Mouse (Mus musculus) adrenal gland, postnatal 36 days (tissue): ENCODE data around the gene Mef2d. TPM values are rescaled to one million over a fixed set of nuclear protein-coding genes. Genes with fewer than 3 reads are reported as not detected.
A peak's percentile ranks its signal among the peaks of the same experiment; 100 is the strongest.

ENCODE experiments used
- DNase-seq, 2 experiments: peaks; one replicate each; pipeline ENCODE4 v3.0.0; 2021; ENCODE audit warnings: mixed read lengths in 1 of 2
- total RNA-seq, 2 experiments: library from RNA; stranded (reverse); gene quantifications; 2 replicates each; pipeline ENCODE4 v1.2.3; 2021

The Mef2d gene
- total RNA-seq, 2 experiments from 2014 or later = 85.1 to 99.4 TPM

DNA sequence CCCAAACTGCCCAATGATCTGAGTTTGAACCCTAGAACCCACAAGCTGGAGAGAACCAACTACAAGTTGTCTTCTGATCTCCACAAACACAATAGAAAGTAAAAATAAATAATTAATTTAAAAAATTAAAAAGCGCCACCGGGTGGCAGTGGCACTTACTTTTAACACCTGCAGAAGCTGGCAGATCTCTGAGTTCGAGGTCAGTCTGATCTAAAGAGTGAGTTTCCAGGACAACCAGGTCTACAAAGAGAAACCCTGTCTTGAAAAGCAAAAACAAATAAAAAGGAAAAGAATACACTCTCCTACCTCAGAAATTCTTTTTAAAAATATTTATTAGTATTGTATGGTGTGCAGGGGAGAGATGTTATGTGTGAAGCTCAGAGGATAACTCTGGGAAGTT, 4.4 kb upstream of the Mef2d start:
- DNase-seq = no peak

- DNase-seq = peak; percentile 96
Observed at GRCm38 (mm10) chr3:88138336-88139242, 3.6 kb upstream of the Mef2d start.

GRCm38 (mm10) chr3:88139243-88140177, 2.7 kb upstream of the Mef2d start:
- no peak for DNase-seq

GRCm38 (mm10) chr3:88140178-88140902, 1.8 kb upstream of the Mef2d start:
- DNase-seq = no peak

DNA sequence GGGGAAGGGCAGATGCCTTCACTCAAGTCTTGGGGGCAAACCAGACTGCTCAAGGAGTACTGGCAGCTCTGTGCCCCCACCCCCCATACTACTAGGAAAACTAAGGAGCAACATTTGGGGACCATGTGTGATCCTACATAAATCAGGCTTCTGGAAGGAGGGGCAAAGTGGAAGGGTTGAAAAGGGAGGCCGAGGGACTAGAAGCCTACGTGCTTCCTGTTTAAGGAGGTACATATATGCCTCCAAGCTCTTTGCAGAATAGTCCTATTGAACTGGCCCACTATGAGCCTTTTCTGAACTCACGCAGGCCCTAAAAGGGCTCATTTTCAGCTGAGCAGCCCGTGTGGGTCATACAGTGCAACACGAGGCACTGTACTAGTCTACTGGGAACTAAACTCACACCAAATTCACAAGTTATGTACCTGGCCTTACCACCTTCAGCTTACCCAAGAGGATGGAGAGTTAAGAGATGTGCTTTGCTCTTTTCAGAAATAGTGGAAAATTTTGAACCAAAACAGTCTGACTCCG, 1.2 kb upstream of the Mef2d start:
- no peak for DNase-seq

GRCm38 (mm10) chr3:88141439-88141786, 759 bp upstream of the Mef2d start:
- no peak for DNase-seq

DNA sequence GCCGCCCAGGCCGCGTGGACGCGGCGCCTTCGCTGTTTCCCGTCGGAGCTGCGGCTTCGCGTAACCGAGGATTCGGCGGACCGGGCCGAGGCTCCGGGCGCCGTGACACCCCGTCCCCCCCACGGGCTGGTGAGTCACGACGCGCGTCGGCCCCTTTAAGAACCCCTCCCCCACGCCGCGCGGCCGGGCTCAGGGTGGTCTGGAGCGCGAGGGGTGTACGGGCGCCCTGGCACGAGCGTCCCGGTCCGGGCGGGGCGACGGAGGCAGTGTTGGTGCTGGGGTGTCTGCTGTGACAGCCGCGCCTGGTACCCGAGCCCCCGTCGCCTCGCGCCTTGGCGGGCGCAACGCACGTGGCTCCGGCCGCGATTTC, 359 bp downstream of the Mef2d start:
- DNase-seq = peak; percentile 71 to 82

DNA sequence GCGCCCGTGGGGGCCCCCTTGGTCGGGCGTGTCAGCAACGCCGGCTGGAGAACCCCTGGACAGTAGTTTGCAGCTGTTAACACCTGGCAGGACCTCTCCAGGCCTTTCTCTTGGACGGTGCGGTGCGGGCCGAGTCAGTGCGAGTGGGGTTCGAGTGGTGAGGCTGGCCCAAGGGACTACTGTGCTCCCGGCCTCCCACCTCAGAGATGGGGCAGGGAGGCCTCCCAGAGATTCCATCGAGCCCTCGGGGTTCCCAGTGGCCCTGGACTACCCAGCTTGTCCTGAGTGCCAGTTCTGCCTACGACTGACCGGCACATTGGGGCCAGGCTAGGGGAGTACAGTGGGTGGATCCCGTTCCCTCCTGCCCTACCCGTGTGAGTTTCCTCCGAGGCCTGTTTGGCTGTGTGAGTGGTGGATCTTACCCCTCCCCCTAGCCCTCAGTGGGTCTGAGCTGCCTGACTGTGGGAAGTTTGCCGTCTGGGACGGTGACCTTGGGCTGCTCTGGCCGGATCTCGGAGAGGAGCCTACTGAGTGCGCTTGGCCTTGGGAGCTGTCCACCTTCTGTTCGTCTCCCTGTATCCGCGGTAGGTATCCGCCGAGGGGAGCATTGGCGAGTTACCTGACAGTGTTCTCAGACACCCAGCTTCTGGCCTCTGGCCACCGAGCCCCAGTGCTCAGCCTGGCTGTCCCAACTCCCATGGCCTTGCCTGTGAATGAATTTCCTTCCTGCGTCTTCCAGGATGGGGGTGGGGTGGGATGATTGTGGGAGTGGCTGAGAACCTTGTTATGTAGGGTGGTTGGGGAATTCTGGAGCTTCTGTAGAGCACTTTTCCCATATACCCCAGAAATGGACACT, 972 bp downstream of the Mef2d start:
- peak; percentile 80 to 87 for DNase-seq

DNA sequence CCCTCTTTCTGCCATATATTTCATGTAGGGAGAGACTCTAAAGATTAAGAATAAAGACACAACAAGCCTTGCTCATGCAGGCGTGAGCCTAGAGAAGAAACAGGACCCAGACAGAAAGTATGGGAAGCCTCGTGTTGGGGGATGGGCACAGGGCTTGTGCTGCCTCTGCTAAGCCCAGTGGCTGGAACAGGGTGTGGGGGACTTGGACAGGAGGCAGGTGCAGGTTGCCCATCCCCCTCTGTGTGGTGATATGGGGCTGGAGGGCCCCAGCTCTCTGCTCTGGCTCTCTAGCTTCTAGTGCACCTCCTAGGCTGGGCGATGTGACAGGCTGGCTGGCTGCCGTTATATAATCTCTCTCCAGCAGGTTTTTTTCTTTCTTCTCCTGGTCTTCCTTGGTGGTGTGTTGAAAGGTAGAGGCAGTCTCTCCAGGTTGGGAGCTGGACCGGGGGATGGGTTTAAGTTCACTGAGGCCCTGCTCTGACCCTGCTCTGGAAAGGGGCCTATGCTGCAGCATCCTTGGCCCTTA, 1.9 kb downstream of the Mef2d start:
- peak; percentile 48 to 60 for DNase-seq

DNA sequence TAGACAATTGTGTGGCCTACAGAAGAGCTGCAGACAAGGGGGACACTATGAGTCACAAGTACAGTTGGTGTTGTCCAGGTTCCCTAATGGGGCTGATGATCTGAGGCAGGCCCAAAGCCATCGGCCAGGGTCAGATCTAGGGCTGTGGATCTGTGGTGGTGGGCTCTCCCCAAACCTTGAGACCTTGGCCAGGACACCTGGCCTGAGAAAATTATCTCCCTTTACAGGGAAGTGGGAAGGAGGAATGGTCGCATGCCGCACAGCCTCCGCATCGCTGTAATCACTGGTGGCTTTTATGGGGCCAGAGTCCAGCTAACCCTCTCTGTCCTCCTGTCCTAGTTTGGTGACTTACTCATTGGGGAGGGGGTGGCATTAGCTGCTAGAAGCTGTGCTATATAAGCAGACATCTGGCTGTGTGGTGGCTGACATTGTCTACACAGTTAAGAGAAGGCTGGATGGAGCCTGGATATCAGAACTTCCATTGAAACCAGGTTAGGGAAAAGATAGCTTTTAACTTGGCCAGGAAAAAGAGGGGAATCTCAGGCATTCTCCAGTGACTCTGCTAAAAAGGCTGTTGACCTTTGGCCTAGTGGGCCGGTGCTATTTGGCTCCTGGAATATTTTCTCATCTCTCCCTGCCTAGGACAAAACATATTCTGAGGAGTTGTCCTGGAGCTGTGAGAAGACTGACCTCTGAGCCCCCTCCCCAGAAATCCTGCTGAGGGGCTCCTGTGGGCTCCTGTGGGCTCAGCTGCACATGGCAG, 2.7 kb downstream of the Mef2d start:
- peak in 1 of 2 experiments; percentile 55 for DNase-seq

- DNase-seq = peak; percentile 72 to 77
Observed at GRCm38 (mm10) chr3:88145411-88145782, 3.2 kb downstream of the Mef2d start.

- DNase-seq = peak; percentile 86 to 87
Observed at GRCm38 (mm10) chr3:88145952-88146351, 3.8 kb downstream of the Mef2d start.

- DNase-seq = no peak
Observed at GRCm38 (mm10) chr3:88146376-88147112, 4.4 kb downstream of the Mef2d start.

- DNase-seq = no peak
Observed at GRCm38 (mm10) chr3:88147444-88147843, 5.3 kb downstream of the Mef2d start.

- no peak for DNase-seq
Observed at GRCm38 (mm10) chr3:88147866-88148265, 5.7 kb downstream of the Mef2d start.

GRCm38 (mm10) chr3:88148354-88148753, 6.2 kb downstream of the Mef2d start:
- no peak for DNase-seq

- DNase-seq = peak; percentile 87 to 88
Observed at GRCm38 (mm10) chr3:88148776-88149509, 6.8 kb downstream of the Mef2d start.

DNA sequence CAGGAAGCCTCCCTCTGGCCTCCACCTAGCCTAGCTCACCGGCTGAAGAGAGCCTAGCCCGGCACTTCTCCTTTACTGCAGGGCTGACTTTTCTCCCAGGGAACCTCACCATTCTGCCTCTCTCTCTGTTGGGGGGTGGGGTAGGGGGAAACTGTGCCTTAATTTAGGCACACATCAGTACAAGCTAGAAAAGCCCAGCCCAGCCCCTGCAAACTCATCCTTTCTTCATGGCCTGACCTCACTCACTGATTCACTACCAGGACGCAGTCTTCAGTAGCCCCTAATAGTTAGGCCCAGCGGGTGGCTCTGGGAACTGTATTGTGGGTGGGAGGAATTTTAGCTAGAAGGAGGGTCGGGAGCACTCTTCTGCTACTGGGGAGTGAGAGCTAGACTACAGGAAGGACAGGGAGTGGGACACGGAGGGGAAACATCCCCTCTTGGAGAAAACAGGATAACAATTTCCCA, 7.4 kb downstream of the Mef2d start:
- DNase-seq = no peak
